Mouse (Mus musculus): Measurements from ENCODE around the gene Mgrn1.

Gene Mgrn1

DNA sequence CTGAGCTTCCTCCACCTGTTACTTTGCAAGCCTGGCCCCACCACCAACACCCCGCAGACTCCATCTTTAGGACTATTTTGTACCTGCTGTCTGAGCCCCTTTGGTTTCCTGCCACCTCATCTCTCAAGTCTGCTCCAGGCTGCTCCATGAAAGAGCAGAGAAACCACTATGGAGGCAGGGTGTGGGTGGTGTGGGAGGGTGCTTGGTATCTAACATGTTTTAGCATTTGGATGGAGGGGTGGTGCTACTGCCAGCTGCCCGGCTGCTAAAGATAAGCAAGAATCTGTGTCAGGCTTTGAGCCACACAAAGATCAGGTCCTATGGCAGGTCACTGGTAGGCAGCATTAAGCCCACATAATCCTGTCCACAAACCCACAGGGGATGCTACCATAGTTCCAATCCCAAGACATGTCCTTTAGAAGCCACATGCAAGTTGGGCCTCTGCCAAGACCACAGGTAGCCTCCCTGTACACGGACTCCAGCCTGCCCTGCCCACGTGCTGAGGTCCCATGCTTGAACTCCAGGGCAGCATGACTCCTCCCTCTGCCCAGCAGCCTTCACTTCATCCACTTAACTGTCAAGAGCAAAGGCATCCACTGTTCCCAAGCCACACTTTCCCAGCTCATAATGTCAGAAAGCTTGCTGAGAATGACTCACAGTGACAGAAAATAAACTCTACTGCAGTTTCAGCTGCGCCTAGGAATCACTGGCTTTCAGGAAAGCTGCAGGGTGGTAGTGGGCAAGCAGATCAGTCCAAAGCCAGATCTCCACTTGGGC, 92.4 kb downstream of the Mgrn1 start:
- no peak for DNase-seq (ENCODE audit: extremely low spot score, low read depth, low spot score)

DNA sequence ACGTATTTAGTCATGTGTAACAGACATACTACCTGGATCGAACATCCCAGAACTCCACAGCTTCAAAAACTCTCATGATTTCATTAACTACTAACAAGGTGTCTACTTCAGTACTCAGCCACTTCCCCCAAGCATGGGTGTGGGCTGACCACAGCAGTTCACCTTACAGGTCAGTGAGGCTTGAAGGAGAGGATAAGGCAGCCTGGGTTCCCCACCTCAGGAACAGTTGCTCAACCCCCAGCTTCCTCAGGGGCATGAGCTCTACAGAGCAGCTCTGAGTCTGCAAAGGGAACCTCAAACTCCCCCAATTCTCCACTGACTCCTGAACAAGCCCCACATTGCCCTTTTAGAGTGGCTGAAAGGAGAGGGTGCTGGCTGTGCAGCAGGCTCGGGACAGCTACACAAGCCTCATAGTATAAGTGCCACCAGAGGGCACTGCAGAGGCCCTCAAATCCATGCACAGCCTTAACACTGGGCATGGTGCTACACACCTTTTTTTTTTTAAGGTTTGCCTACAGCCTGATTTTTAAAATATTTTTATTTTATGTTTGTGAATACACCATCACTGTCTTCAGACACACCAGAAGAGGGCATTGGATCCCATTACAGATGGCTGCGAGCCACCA, 93.8 kb downstream of the Mgrn1 start:
- no peak for DNase-seq (ENCODE audit: extremely low spot score, low read depth, low spot score)

DNA sequence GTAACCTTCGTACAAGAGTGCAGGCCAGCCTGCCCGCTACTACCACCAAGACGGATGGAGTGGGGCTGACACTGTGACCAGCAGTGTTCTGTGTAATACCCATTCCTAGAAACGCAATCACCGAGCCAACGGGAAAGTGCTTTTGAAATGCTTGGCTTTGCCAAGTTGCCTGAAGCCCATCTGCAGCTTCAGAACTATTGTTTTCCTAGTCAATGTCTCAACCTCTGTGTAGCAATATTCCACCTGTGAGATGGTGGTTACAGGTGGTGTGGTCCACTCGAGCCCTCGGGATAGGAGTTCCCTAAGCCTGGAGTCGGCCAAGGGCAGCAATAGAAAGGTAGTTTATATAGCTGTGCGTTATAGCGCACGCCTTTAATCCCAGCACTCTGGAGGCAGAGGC, 98.7 kb downstream of the Mgrn1 start:
- no peak for DNase-seq (ENCODE audit: extremely low spot score, low read depth, low spot score)

Data from hindlimb bud, embryonic 11.5 days (tissue).